Mouse (Mus musculus) brain, adult 10 weeks (tissue): ENCODE results near the gene Setd7. TPM values are rescaled to one million over a fixed set of nuclear protein-coding genes. Genes with fewer than 3 reads are reported as not detected.

ENCODE experiments used
- polyA plus RNA-seq: library from polyadenylated mRNA; stranded (reverse); fragments of 350-450 nt; fragmentation: Illumina TruSeq; extraction: RNeasy Lipid Tissue Mini Kit (QIAGEN cat#74804); gene quantifications from one replicate; pipeline ENCODE4 v1.2.3, GENCODE M21; 2015; ENCODE audit warnings: low read depth, low replicate concordance

Setd7 gene
- 70.1 TPM for polyA plus RNA-seq

DNA sequence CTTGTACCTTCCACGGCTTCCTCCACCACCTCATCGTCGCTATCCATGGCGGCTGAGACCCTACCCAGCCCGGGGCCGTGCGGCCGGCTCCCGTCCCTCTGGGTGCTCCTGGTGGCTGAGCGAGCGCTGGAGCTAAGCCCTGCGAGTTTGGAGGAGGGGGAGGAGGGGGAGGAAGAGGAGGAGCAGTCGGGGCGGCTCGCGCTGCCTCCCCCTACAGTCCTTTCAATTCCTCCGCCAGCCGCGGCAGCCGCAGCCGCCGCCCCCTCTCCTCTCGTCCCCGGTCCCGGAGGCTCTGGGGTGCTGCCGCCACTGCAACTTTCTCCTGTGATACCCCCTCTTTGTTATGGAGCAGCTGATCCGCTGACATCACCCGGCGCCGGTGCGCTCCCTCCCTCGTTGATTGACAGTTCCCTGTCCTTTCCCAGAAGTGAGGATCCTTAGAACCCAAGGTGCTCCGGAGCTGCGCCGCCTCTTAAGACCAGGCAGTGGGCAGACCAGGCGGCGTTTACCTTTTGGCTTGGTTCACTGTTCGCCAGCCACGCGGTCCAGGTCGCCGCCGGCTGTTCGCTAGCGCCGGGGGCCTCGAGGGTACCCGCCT, at the start of gene Setd7:
TSS of gene Setd7 (minus strand) at position 369 of the 598 bp plus-strand sequence.

DNA sequence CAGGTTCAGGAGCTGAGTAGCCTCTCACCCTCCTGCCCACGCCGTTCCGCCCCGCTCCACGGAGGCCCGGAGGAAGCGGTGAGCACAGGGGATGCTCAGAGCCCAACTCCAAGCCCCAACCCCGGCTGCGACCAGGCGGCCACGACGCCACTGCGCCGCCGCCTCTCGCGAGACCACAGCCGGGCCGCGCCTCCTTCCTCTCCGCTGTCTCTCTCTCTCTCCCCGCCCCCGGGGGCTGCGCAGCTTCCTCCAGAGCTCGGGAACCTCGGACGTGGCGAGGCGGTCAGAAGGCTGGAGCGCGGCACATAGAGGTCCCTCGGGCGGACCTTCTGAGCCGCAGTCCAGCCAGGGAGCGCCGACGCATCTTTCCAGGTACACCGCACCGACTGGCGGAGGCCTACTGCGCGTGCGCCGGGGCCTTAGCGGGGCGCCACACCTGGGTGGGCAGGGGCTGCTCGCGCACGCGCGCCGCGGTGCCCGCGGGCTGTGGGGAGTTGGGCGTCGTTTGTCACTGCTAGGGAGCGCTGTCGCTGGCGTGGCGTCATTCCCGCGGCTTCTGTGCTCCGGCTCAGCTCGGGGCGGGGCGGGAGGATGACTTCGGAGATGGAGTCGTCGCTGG, 76.8 kb downstream of the Setd7 start, which contains the start of gene Rab33b:
TSS of gene Rab33b (plus strand) at position 180 of the 619 bp plus-strand sequence.

Other genes with a start within 250 kb of the Setd7 start
- gene Elf2, start 220.2 kb downstream of the Setd7 start, polyA plus RNA-seq, result 24.2 TPM
- 0.39 TPM for gene Mgarp, start 164.1 kb downstream of the Setd7 start, polyA plus RNA-seq
- gene Ndufc1, start 151.9 kb downstream of the Setd7 start, polyA plus RNA-seq, result 441 TPM
- 28.6 TPM for gene Naa15, start 145.7 kb downstream of the Setd7 start, polyA plus RNA-seq
- 25.4 TPM for gene Rab33b, start 77.0 kb downstream of the Setd7 start, polyA plus RNA-seq
- 0.49 TPM for gene Mgst2, start 99.5 kb upstream of the Setd7 start, polyA plus RNA-seq